Mouse (Mus musculus): ENCODE data around the gene 1810062G17Rik.

The 1810062G17Rik gene

GRCm38 (mm10) chr3:36478776-36479175 is 3.0 kb downstream of the 1810062G17Rik start:
- DNase-seq, result no peak

DNA sequence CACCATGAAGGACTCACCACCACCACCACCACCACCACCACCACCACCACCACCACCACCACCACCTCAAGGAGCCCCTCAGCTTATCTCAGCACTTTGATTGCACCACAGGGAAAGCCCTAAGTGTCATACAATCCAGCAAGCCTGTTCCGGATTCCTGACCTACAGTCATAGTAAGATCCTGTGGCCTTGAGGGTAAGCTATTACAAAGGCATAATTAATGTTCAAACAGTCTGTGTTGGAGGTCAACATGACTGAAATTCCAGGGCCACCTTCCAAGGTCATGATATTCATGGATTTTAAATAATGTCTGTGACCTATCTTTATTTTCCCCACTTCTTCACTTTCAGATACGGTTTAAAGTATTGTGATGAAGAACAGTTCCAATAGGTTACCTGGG is 4.7 kb downstream of the 1810062G17Rik start:
- DNase-seq, result no peak

DNA sequence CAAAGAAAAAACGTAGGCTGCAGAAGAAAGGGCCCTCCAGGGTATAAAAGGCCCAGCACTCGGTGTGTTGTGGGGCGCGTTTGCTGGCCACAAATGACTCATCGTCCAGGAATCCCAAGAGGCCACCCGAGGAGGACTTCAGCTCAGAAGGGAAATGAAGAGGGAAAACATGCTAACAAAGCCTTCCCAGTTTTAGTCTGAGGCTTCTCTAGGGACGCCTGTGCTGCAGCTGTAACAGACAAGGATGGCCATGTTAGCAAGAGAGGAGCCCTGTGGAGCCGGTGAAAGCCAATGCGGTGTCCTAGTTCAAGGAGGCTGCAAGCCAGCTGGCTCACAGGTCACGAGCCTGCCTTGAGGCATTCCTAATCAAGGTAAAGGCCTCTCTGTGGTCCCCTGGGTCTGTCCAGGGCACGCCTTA is 6.0 kb downstream of the 1810062G17Rik start:
- no peak for DNase-seq

- DNase-seq, result no peak
Measured at GRCm38 (mm10) chr3:36482940-36483339, 7.2 kb downstream of the 1810062G17Rik start.

DNA sequence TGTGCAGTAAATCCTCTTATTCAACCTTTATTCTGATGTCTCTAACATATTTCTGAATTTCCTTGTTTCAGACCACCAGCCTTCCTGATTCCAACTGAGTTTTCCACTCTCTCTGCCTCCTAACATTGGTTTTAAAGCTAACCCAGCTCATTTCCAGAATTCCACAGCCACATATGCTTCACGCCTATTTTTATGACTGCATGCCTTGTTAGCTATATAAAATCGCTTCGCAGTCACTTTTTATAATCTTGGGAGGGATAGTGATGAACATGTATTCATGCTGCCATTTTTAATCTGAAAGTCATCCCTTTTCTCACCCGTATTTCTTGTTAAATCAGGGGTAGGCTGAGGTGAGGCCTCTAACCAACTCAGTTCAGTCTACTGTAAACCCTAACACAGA is 8.6 kb downstream of the 1810062G17Rik start:
- DNase-seq, result no peak

GRCm38 (mm10) chr3:36486176-36486575 is 10.4 kb downstream of the 1810062G17Rik start:
- DNase-seq, result no peak

GRCm38 (mm10) chr3:36486881-36487280 is 11.1 kb downstream of the 1810062G17Rik start:
- DNase-seq, result no peak

- DNase-seq, result no peak
Measured at GRCm38 (mm10) chr3:36488367-36488766, 12.6 kb downstream of the 1810062G17Rik start.

GRCm38 (mm10) chr3:36488899-36489589 is 13.3 kb downstream of the 1810062G17Rik start:
- no peak for DNase-seq

- DNase-seq, result no peak
Measured at GRCm38 (mm10) chr3:36489590-36489910, 13.8 kb downstream of the 1810062G17Rik start.

- DNase-seq, result no peak
Measured at GRCm38 (mm10) chr3:36491535-36491934, 15.8 kb downstream of the 1810062G17Rik start.

DNA sequence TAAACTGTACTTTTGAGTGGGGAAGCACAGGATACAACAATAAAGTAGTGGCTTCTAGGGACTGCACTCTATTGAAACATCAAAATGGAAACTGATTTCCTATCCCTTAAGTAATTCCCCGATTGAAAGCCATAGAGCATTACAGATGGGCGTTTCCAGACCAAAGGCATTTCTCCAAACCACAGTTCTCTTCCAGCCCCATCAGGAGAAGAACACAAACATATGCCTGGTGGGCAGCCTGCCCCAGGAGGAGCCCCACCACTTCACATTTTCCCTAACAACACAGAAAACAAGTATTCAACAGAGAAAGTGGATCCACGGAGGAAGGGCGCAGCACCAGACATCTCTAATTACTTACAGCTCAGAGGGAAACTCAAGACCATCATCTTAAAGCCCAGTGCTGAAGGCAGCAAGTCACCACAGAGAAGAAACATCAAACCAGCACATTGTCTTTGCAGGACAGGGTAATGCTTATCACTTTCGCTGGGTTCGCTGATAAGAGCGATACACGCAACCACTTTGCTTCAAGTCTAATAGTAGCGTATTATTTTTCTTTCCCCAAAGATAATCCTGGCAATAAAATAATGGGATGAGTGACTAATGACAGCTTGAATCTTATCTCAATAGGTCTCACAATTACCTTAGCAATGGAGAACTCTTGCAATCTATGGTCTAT is 17.1 kb downstream of the 1810062G17Rik start:
- no peak for DNase-seq

DNA sequence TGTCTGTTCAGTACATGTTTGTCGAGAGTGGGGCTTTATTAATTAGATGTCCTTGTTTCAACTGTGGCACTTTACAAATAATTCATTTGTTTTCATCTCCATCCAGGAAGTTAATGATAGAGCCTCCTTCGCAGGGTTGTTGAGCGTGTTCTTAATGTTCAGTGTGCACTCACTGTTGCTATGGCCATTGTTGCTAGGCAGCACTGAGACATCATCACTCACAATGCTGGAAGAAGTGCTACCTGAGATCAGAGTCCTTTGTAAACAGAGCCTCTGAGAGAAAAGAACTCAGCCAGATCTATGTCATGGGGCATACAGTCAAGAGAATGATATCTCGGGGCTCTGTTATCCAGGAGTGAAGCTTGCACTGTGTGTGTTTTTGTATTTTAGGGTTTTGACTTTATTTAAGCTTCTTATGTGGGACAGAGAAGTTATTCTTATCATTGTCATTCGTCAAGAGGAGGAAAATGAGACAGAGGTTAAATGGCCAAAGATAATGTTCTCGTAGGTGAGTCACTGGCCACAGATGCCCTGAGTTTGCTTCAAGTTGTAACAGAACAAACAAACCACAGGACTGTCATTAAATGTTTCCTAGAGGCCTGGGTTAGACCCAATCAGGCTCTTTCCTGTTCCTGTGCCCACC is 18.0 kb downstream of the 1810062G17Rik start:
- DNase-seq, result no peak

- no peak for DNase-seq
Measured at GRCm38 (mm10) chr3:36494613-36495012, 18.9 kb downstream of the 1810062G17Rik start.

DNA sequence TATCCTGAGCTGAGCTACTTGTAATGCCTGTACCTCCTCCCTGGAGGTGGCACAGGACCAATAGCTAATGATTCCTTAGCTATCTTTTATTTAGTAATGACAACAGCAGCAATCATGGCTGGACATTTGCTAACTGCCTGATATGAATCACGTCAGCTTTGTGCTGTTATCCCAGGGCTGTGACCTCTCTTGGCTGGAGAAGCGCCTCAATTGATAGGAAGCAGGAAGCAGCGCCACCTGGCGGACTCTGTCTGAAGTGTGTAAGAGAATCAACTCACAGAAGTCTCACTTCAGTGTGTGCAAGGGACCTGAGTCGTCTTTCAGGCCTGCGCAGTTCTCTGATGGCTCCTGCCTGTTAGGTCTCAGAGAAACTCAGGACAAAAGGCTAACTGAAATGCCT is 19.7 kb downstream of the 1810062G17Rik start:
- DNase-seq, result peak; percentile 81

DNA sequence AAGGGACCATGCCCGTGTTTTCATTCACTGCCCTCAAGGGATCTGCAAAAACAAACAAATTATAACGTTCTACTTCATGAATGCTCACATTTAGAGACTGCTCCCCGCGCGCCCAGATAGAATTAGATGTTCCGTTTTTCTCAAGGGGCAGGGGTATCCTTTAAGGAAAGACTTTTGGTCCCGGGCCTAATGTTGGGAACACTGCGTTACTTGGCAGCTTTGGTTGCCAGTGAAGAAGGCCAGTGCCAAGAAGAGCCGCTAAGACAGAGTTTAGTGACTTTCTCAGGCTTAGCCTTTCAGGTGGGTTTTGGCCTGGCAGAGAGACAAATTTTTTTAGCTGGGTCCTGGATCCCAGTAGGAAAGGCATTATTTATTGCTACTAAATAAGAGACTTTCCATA is 20.5 kb downstream of the 1810062G17Rik start:
- DNase-seq, result no peak

DNA sequence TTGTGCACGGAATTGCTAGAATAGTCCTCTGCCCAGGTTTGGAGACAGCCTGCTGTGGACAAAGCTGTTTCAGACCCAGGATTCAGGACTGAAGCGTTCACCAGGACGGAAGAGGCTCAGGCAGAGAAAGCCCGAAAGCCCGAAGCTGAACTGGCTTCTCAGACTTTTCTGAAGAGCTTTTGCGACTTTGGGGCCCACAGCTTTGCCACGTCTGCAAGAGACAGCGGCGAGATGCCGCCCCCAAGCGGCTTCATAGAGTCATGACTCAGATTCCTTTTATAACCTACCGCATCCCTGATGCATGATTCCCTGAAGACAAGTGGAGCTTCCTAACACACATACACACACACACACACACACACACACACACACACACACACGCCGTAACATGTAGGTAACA is 21.0 kb downstream of the 1810062G17Rik start:
- peak; percentile 72 for DNase-seq

GRCm38 (mm10) chr3:36498224-36498623 is 22.5 kb downstream of the 1810062G17Rik start:
- no peak for DNase-seq

DNA sequence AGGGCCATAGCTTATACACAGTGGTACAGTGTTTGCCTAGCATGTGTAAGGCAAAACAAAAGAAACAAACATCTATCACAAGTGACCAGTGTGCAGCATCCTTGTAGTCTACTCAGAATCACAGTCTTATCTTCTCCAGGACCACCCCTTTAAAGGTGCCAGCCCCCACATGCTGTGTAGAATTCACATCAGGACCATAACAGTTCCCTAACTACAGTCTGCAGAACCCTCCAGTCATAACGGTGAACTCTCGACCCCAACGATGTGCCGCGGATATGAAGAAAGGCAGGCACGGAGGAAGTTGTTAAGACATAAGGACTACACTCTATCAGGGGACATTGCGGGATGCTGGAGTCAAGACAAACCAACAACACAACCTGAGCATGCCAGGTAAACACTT is 23.7 kb downstream of the 1810062G17Rik start:
- DNase-seq, result no peak

DNA sequence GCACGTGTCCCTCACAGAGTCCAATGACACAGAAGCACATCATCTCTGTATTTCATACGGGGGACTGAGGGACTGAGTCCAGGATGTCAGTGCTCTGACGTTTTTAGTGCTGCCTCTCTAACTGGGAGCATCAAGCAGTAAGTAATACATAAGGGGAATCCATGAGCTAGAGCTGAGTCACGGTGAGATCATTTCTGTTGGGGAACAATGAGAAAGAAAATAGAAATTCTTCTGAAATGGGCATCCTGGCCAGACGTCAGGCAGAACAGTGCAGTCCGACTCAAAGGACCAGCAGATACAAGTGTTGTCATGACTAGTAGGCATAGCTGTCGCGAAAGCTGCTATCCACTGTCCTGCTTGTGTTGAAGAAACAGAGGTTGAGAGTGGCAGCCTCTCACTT is 25.2 kb downstream of the 1810062G17Rik start:
- no peak for DNase-seq

- no peak for DNase-seq
Measured at GRCm38 (mm10) chr3:36501546-36501945, 25.8 kb downstream of the 1810062G17Rik start.

DNA sequence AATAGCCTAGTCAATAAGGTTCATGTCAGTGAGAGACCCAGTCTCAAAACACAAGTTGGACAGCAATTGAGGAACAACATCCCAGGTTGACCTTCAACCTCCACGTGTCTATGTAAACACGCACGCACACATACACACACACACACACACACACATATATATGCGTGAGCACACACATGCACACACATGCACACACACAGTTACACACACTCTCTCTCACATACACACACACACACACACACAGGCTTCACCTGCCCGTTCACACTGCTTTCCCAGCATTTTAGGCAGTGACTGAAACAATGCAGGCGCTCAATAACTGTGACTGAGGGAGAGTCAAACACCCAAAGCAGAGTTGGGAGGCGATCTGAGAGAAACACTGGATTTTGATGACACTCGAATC is 29.6 kb downstream of the 1810062G17Rik start:
- no peak for DNase-seq

GRCm38 (mm10) chr3:36505809-36506735 is 30.3 kb downstream of the 1810062G17Rik start:
- DNase-seq, result no peak

All from liver (tissue).